In genomic region chr1:131941501-131941900, GRCm38 (mm10) we compare ENCODE assay signal across 24 mouse cellular contexts.
"Had no signal": no experiment of that assay in that cellular context is flagged by ENCODE, and none has a peak within 500 bp of the region (broad histone marks: within the 10 kb centered on the region; RNA-seq: fewer than 3 reads in every experiment).

No protein-coding gene starts in this region.

- H3K4me1 ChIP-seq: hindbrain, embryonic 15.5 days had no signal

- H3K4me3 ChIP-seq: heart, adult 2 months; heart, embryonic 13.5 days; hindbrain, embryonic 10.5 days; hindbrain, embryonic 12.5 days; hindbrain, embryonic 15.5 days; layer of hippocampus, adult 2 months; left cerebral cortex, adult 2 months; limb, embryonic 10.5 days; limb, embryonic 12.5 days; liver, embryonic 13.5 days; liver, embryonic 15.5 days had no signal

- ATAC-seq: hindbrain, postnatal 0 days; intestine, embryonic 16.5 days had no signal

- H3K4me2 ChIP-seq: heart, embryonic 11.5 days; heart, embryonic 13.5 days; hindbrain, embryonic 12.5 days; hindbrain, embryonic 15.5 days; limb, embryonic 12.5 days; liver, embryonic 11.5 days; liver, embryonic 13.5 days; liver, embryonic 15.5 days had no signal

- H3K27me3 ChIP-seq: heart, embryonic 13.5 days; hindbrain, embryonic 12.5 days; hindbrain, embryonic 15.5 days; limb, embryonic 12.5 days; liver, embryonic 13.5 days; liver, embryonic 15.5 days had no signal

- H3K9me3 ChIP-seq: heart, embryonic 13.5 days; hindbrain, embryonic 10.5 days; hindbrain, embryonic 12.5 days; hindbrain, embryonic 15.5 days; limb, embryonic 10.5 days; limb, embryonic 12.5 days; liver, embryonic 13.5 days; liver, embryonic 15.5 days had no signal

- H3K27ac ChIP-seq: heart, adult 2 months; hindbrain, embryonic 10.5 days; hindbrain, embryonic 12.5 days; hindbrain, embryonic 15.5 days; hindbrain, postnatal 0 days; layer of hippocampus, adult 2 months; left cerebral cortex, adult 2 months; limb, embryonic 10.5 days; limb, embryonic 12.5 days; liver, embryonic 13.5 days; liver, embryonic 15.5 days had no signal

- DNase-seq: gastrocnemius, postnatal 25 days; heart, adult 2 months; heart, postnatal 10 days; heart, postnatal 4 days; kidney, adult 11 months; kidney, adult 8-10 months; kidney, postnatal 10 days; kidney, postnatal 25 days; kidney, postnatal 4 days; liver; liver, embryonic 13.5 days had no signal

- H3K36me3 ChIP-seq: hindbrain, embryonic 15.5 days had no signal

- H3K9ac ChIP-seq: heart, embryonic 13.5 days; hindbrain, embryonic 12.5 days; hindbrain, embryonic 15.5 days; limb, embryonic 12.5 days; liver, embryonic 13.5 days; liver, embryonic 15.5 days had no signal
